Comparison of ENCODE assay signal across 11 mouse cellular contexts in genomic region chr2:104466908-104467616, GRCm38 (mm10). TPM values are rescaled to one million over a fixed set of nuclear protein-coding genes. Genes with fewer than 3 reads are reported as not detected.
DNase-seq lines count a peak whose midpoint lies in the region; ATAC-seq and TF ChIP-seq lines count a peak whose summit lies in the region.
"Had no signal": no experiment of that assay in that cellular context is flagged by ENCODE, and none has a peak within 500 bp of the region (broad histone marks: within the 10 kb centered on the region; RNA-seq: fewer than 3 reads in every experiment).

No protein-coding gene starts in this region.

- no peak for TF ChIP-seq CTCF in heart, postnatal 0 days (IDR thresholded peaks at IDR 0.05; ENCODE audit: low read depth)

- H3K4me1 ChIP-seq in neural tube, embryonic 15.5 days = peaks cover 7% of the 10 kb centered on the region
- H3K4me1 ChIP-seq in heart, postnatal 0 days (ENCODE audit: control insufficient read depth, insufficient read depth) = peaks cover 34% of the 10 kb centered on the region

- H3K9ac ChIP-seq in neural tube, embryonic 15.5 days (replicated peaks) = no peak overlapping the region
- peak overlapping the region; percentile 48 for H3K9ac ChIP-seq in heart, postnatal 0 days (replicated peaks; ENCODE audit: low read depth, low read length)
- H3K9ac ChIP-seq: embryonic facial prominence, embryonic 12.5 days; midbrain, embryonic 15.5 days had no signal

- peak; percentile 98 for TF ChIP-seq EP300 in heart, postnatal 0 days (IDR thresholded peaks at IDR 0.05; ENCODE audit: low read depth)

- H3K4me2 ChIP-seq in neural tube, embryonic 15.5 days = no peak overlapping the region
- peak overlapping the region; percentile 38 for H3K4me2 ChIP-seq in heart, postnatal 0 days (ENCODE audit: low read depth, low read length)
- H3K4me2 ChIP-seq: embryonic facial prominence, embryonic 12.5 days; midbrain, embryonic 15.5 days had no signal

- H3K9me3 ChIP-seq in neural tube, embryonic 15.5 days (replicated peaks) = no peaks in the 10 kb centered on the region
- H3K9me3 ChIP-seq in heart, postnatal 0 days (replicated peaks; ENCODE audit: control insufficient read depth, low read length) = no peaks in the 10 kb centered on the region
- H3K9me3 ChIP-seq: embryonic facial prominence, embryonic 12.5 days; midbrain, embryonic 15.5 days had no signal

- peak; percentile 46 for ATAC-seq in frontal cortex, adult (ENCODE audit: low TSS enrichment)
- ATAC-seq in neural tube, embryonic 15.5 days (ENCODE audit: low FRiP score) = 0 out of 2 replicates have a peak, but pooled peaks have one; percentile 33
- peak; percentile 96 for ATAC-seq in heart, postnatal 0 days (ENCODE audit: insufficient read depth, low read depth)
- ATAC-seq in CD4-positive, CD25-positive, alpha-beta regulatory T cell, adult 4 months = no peak
- ATAC-seq: midbrain, embryonic 15.5 days had no signal

- no peak for DNase-seq in frontal cortex, postnatal 14 days (ENCODE audit: low spot score in 2 of 2)
- DNase-seq in neural tube, embryonic 10.5 days (ENCODE audit: extremely low spot score, low spot score) = no peak
- peak; percentile 94 for DNase-seq in heart, postnatal 0 days (ENCODE audit: low spot score)
- no peak for DNase-seq in adrenal gland, adult 8-10 months
- DNase-seq in urinary bladder, postnatal 25 days (ENCODE audit: low spot score) = no peak
- DNase-seq: lung, adult 18-20 months had no signal

- WGBS in neural tube, embryonic 15.5 days = 80% methylated on average over 9 of the region's 9 CpGs
- WGBS in heart, postnatal 0 days = 23% methylated on average over 9 of the region's 9 CpGs

- no peak overlapping the region for H3K4me3 ChIP-seq in neural tube, embryonic 15.5 days (replicated peaks)
- no peak overlapping the region for H3K4me3 ChIP-seq in heart, postnatal 0 days (ENCODE audit: low read depth, low read length)
- H3K4me3 ChIP-seq: embryonic facial prominence, embryonic 12.5 days; midbrain, embryonic 15.5 days had no signal

- no peak overlapping the region for H3K27ac ChIP-seq in neural tube, embryonic 15.5 days (replicated peaks)
- peak overlapping the region; percentile 96 for H3K27ac ChIP-seq in heart, postnatal 0 days (ENCODE audit: low read depth)
- H3K27ac ChIP-seq: embryonic facial prominence, embryonic 12.5 days; midbrain, embryonic 15.5 days had no signal

- H3K27me3 ChIP-seq in neural tube, embryonic 15.5 days (replicated peaks) = no peaks in the 10 kb centered on the region
- no peaks in the 10 kb centered on the region for H3K27me3 ChIP-seq in heart, postnatal 0 days (ENCODE audit: control insufficient read depth, insufficient read depth, low read length)
- H3K27me3 ChIP-seq: embryonic facial prominence, embryonic 12.5 days; midbrain, embryonic 15.5 days had no signal

- no peaks in the 10 kb centered on the region for H3K36me3 ChIP-seq in neural tube, embryonic 15.5 days
- peaks cover 11% of the 10 kb centered on the region; the same call in 1 of the 2 replicates for H3K36me3 ChIP-seq in heart, postnatal 0 days (replicated peaks; ENCODE audit: control insufficient read depth, insufficient read depth, low read length)
- H3K36me3 ChIP-seq: embryonic facial prominence, embryonic 12.5 days had no signal

RNA-seq across cellular contexts. Expression of gene Hipk3, which starts 27.2 kb away (rescaled TPM):
- 7.2 and 9.8 TPM in 2 replicates for polyA plus RNA-seq in neural tube, embryonic 15.5 days (2015; fragmentation: Nextera tagmentation; extraction: Ambion mirVana)
- total RNA-seq in heart, postnatal 0 days (2014; rRNA removed; ENCODE audit: low replicate concordance) = 209 and 213 TPM in 2 replicates
- polyA plus RNA-seq in heart, postnatal 0 days (2015; fragmentation: Nextera tagmentation; extraction: Ambion mirVana) = 26.3 and 29.7 TPM in 2 replicates
- polyA plus RNA-seq in CD4-positive, CD25-positive, alpha-beta regulatory T cell, adult 4 months (2017; shearing (Covaris generic)) = 10 to 100 TPM in 1 of 2 experiments, 1 to 10 TPM in 1; 6.5 to 15.7 TPM
- 100 to 1,000 TPM; 116 to 141 (median 135) TPM for total RNA-seq in adrenal gland, adult 8-10 months (2022)

RNA-seq across cellular contexts. Expression of gene D430041D05Rik, which starts 56.2 kb away (rescaled TPM):
- 7.7 and 9.5 TPM in 2 replicates for polyA plus RNA-seq in neural tube, embryonic 15.5 days (2015; fragmentation: Nextera tagmentation; extraction: Ambion mirVana)
- total RNA-seq in heart, postnatal 0 days (2014; rRNA removed; ENCODE audit: low replicate concordance) = not detected in 2 replicates
- polyA plus RNA-seq in heart, postnatal 0 days (2015; fragmentation: Nextera tagmentation; extraction: Ambion mirVana) = 0.03 TPM in 1 of 2 replicates, not detected in the other
- not detected for polyA plus RNA-seq in CD4-positive, CD25-positive, alpha-beta regulatory T cell, adult 4 months (2017; shearing (Covaris generic))
- total RNA-seq in adrenal gland, adult 8-10 months (2022) = 10 to 100 TPM; 14.7 to 38.0 (median 25.5) TPM
